22 mouse cellular contexts compared by ENCODE assay signal in genomic region chr15:12419446-12419845, GRCm38 (mm10).
DNase-seq lines count a peak whose midpoint lies in the region; ATAC-seq and TF ChIP-seq lines count a peak whose summit lies in the region.
"Had no signal": no experiment of that assay in that cellular context is flagged by ENCODE, and none has a peak within 500 bp of the region (broad histone marks: within the 10 kb centered on the region; RNA-seq: fewer than 3 reads in every experiment).

No protein-coding gene starts in this region.

- no peaks in the 10 kb centered on the region for H3K27me3 ChIP-seq in intestine, postnatal 0 days (replicated peaks; ENCODE audit: control insufficient read depth, insufficient read depth, low read length)
- H3K27me3 ChIP-seq in stomach, postnatal 0 days (ENCODE audit: control insufficient read depth, insufficient read depth, low read length): no peaks in the 10 kb centered on the region
- no peaks in the 10 kb centered on the region for H3K27me3 ChIP-seq in midbrain, embryonic 14.5 days (ENCODE audit: control insufficient read depth, insufficient read depth, low read length)
- H3K27me3 ChIP-seq in heart, embryonic 10.5 days (ENCODE audit: insufficient read depth, poor library complexity, severe bottlenecking): no peaks in the 10 kb centered on the region
- H3K27me3 ChIP-seq: CH12.LX; embryonic facial prominence, embryonic 13.5 days; forebrain, embryonic 12.5 days; heart, embryonic 12.5 days; hindbrain, embryonic 12.5 days had no signal

- 36% methylated on average over 7 of the region's 7 CpGs for WGBS in intestine, postnatal 0 days
- 64% methylated on average over 7 of the region's 7 CpGs for WGBS in stomach, postnatal 0 days
- WGBS in midbrain, embryonic 14.5 days: 85% methylated on average over 7 of the region's 7 CpGs
- WGBS in heart, embryonic 10.5 days: 62% methylated on average over 7 of the region's 7 CpGs

- TF ChIP-seq EP300 in stomach, postnatal 0 days (optimal IDR thresholded peaks at IDR 0.05): no peak

- peak overlapping the region; percentile 46; the same call in 1 of the 2 replicates for H3K9ac ChIP-seq in intestine, postnatal 0 days (ENCODE audit: low read depth, low read length)
- H3K9ac ChIP-seq in stomach, postnatal 0 days (ENCODE audit: low read length): no peak overlapping the region
- no peak overlapping the region for H3K9ac ChIP-seq in midbrain, embryonic 14.5 days (replicated peaks; ENCODE audit: low read length)
- H3K9ac ChIP-seq: embryonic facial prominence, embryonic 13.5 days; forebrain, embryonic 12.5 days; forebrain, postnatal 0 days; heart, embryonic 12.5 days; hindbrain, embryonic 12.5 days had no signal

- H3K27ac ChIP-seq in intestine, postnatal 0 days (ENCODE audit: low read depth, low read length): peak overlapping the region; percentile 92
- H3K27ac ChIP-seq in stomach, postnatal 0 days (replicated peaks): no peak overlapping the region
- no peak overlapping the region for H3K27ac ChIP-seq in midbrain, embryonic 14.5 days (replicated peaks; ENCODE audit: low read depth, low read length)
- H3K27ac ChIP-seq in heart, embryonic 10.5 days: no peak overlapping the region
- H3K27ac ChIP-seq: embryonic facial prominence, embryonic 13.5 days; forebrain, embryonic 12.5 days; hindbrain, embryonic 12.5 days; hindbrain, postnatal 0 days had no signal

- peak; percentile 60 for DNase-seq in heart, adult 11 months
- no peak for DNase-seq in heart, adult 8-10 months (ENCODE audit: low spot score)
- DNase-seq in kidney, adult 9 months: peak; percentile 26
- no peak for DNase-seq in kidney, postnatal 4 days
- DNase-seq in stomach, postnatal 0 days (ENCODE audit: low spot score): no peak
- no peak for DNase-seq in midbrain, embryonic 14.5 days
- DNase-seq in heart, embryonic 10.5 days (ENCODE audit: low spot score): no peak
- DNase-seq: adrenal gland, adult 2 months; adrenal gland, postnatal 25 days; cerebellum, adult 18-20 months; cerebellum, adult 9-11 months; cerebellum, postnatal 36 days; forebrain, postnatal 0 days; gastrocnemius, postnatal 25 days; heart, adult 18-20 months had no signal

- no peaks in the 10 kb centered on the region for H3K9me3 ChIP-seq in intestine, postnatal 0 days (ENCODE audit: control insufficient read depth)
- H3K9me3 ChIP-seq in stomach, postnatal 0 days (ENCODE audit: control insufficient read depth, low read length): no peaks in the 10 kb centered on the region
- no peaks in the 10 kb centered on the region for H3K9me3 ChIP-seq in midbrain, embryonic 14.5 days (ENCODE audit: control insufficient read depth, low read length)
- no peaks in the 10 kb centered on the region for H3K9me3 ChIP-seq in heart, embryonic 10.5 days
- H3K9me3 ChIP-seq: embryonic facial prominence, embryonic 13.5 days; forebrain, embryonic 12.5 days; heart, embryonic 12.5 days; hindbrain, embryonic 12.5 days had no signal

- peak; percentile 90 for ATAC-seq in intestine, postnatal 0 days
- peak; percentile 61; the same call in 1 of the 2 replicates for ATAC-seq in stomach, postnatal 0 days (ENCODE audit: low FRiP score, low TSS enrichment)
- ATAC-seq in midbrain, embryonic 14.5 days (ENCODE audit: low FRiP score, low TSS enrichment): no peak
- ATAC-seq: forebrain, postnatal 0 days; hindbrain, postnatal 0 days had no signal

- H3K36me3 ChIP-seq in intestine, postnatal 0 days (ENCODE audit: control insufficient read depth, insufficient read depth): 0 out of 2 replicates have a peak, but pooled peaks cover 4% of the 10 kb centered on the region
- no peaks in the 10 kb centered on the region for H3K36me3 ChIP-seq in stomach, postnatal 0 days (ENCODE audit: control insufficient read depth, insufficient read depth, low read length)
- no peaks in the 10 kb centered on the region for H3K36me3 ChIP-seq in midbrain, embryonic 14.5 days (ENCODE audit: control insufficient read depth, insufficient read depth, low read length)
- no peaks in the 10 kb centered on the region for H3K36me3 ChIP-seq in heart, embryonic 10.5 days
- H3K36me3 ChIP-seq: embryonic facial prominence, embryonic 13.5 days; forebrain, embryonic 12.5 days; heart, embryonic 12.5 days; hindbrain, embryonic 12.5 days had no signal

- peak overlapping the region; percentile 62 for H3K4me2 ChIP-seq in intestine, postnatal 0 days (replicated peaks; ENCODE audit: low read depth)
- no peak overlapping the region for H3K4me2 ChIP-seq in stomach, postnatal 0 days (replicated peaks; ENCODE audit: low read depth)
- H3K4me2 ChIP-seq in midbrain, embryonic 14.5 days (ENCODE audit: low read length): no peak overlapping the region
- H3K4me2 ChIP-seq: embryonic facial prominence, embryonic 13.5 days; forebrain, embryonic 12.5 days; heart, embryonic 12.5 days; hindbrain, embryonic 12.5 days had no signal

- peak overlapping the region; percentile 43 for H3K4me3 ChIP-seq in intestine, postnatal 0 days (ENCODE audit: low read depth, low read length)
- no peak overlapping the region for H3K4me3 ChIP-seq in stomach, postnatal 0 days (ENCODE audit: low read depth, low read length)
- no peak overlapping the region for H3K4me3 ChIP-seq in midbrain, embryonic 14.5 days (replicated peaks; ENCODE audit: low read depth, low read length)
- no peak overlapping the region for H3K4me3 ChIP-seq in heart, embryonic 10.5 days
- H3K4me3 ChIP-seq: embryonic facial prominence, embryonic 13.5 days; forebrain, embryonic 12.5 days; heart, embryonic 12.5 days; hindbrain, embryonic 12.5 days had no signal

- 0 out of 2 replicates have a peak, but pooled peaks cover 4% of the 10 kb centered on the region for H3K4me1 ChIP-seq in intestine, postnatal 0 days (replicated peaks; ENCODE audit: control insufficient read depth, insufficient read depth, low read length)
- no peaks in the 10 kb centered on the region for H3K4me1 ChIP-seq in stomach, postnatal 0 days (replicated peaks; ENCODE audit: control insufficient read depth, insufficient read depth)
- no peaks in the 10 kb centered on the region for H3K4me1 ChIP-seq in midbrain, embryonic 14.5 days (ENCODE audit: control insufficient read depth, insufficient read depth, low read length)
- no peaks in the 10 kb centered on the region; the same call in 1 of the 2 replicates for H3K4me1 ChIP-seq in heart, embryonic 10.5 days
- H3K4me1 ChIP-seq: embryonic facial prominence, embryonic 13.5 days; forebrain, embryonic 12.5 days; hindbrain, embryonic 12.5 days had no signal

- TF ChIP-seq CTCF in intestine, postnatal 0 days (IDR thresholded peaks at IDR 0.05; ENCODE audit: low read depth): no peak
- TF ChIP-seq CTCF in stomach, postnatal 0 days (IDR thresholded peaks at IDR 0.05; ENCODE audit: low read depth): no peak

Comparison
In these comparisons a context has a peak if more than half of its experiments do, and no peak if none do; other contexts are left out.
1. DNase-seq: peak in heart, adult 11 months (single experiment) and kidney, adult 9 months (single experiment); none in heart, adult 8-10 months (single experiment), kidney, postnatal 4 days (0 of 2), stomach, postnatal 0 days (single experiment), midbrain, embryonic 14.5 days (single experiment) and heart, embryonic 10.5 days (single experiment).